Mouse (Mus musculus): Measurements from ENCODE around the gene Aimp1.

DNA sequence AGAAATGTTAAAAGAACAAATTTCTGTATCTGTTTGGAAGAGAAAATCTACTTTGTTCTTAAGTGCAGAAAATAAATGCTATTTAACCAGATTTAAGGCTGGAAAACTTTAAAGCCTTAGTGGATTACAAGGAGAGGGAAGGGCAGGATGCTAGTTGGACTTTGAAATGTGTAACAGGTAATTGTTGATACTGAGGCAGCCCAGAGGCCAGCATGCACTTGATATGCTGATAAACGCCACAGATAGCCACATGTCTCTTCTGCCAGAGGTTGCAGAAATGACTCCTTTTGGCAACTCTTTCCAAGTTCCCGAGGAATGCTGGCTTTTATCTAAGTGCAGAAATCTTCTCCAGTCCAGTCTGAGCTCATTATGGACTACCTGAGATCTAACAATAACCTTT is 6.7 kb downstream of the Aimp1 start:
- TF ChIP-seq EP300 (IDR thresholded peaks at IDR 0.05; ENCODE audit: low read depth) (no peak), CTCF (IDR thresholded peaks at IDR 0.05; ENCODE audit: low read depth) (no peak)

Measured in heart, postnatal 0 days (tissue).